Mouse (Mus musculus) granulocyte monocyte progenitor cell, adult 5-6 weeks (primary cell): ENCODE data around the gene Enthd1. TPM values are rescaled to one million over a fixed set of nuclear protein-coding genes. Genes with fewer than 3 reads are reported as not detected.
A peak's percentile ranks its signal among the peaks of the same experiment; 100 is the strongest.

Experiments used
- ATAC-seq: replicated peaks from 2 replicates; pipeline ENCODE4 v1.8.0; 2016; ENCODE audit warnings: mild to moderate bottlenecking, moderate TSS enrichment, inconsistent platforms; ENCODE audit not compliant: poor library complexity, severe bottlenecking
- total RNA-seq, 2 experiments: library from RNA; stranded (forward) in 1 of 2; stranded (reverse) in 1 of 2; fragments of 200-712, 200-1000 nt in 1 of 2; fragments of >200 nt in 1 of 2; fragmentation: Nextera tagmentation in 1 of 2; gene quantifications; 2 replicates each; pipeline ENCODE4 v1.2.3; 2014 to 2017

Gene Enthd1
- total RNA-seq, 2 experiments from 2014 or later: not detected

DNA sequence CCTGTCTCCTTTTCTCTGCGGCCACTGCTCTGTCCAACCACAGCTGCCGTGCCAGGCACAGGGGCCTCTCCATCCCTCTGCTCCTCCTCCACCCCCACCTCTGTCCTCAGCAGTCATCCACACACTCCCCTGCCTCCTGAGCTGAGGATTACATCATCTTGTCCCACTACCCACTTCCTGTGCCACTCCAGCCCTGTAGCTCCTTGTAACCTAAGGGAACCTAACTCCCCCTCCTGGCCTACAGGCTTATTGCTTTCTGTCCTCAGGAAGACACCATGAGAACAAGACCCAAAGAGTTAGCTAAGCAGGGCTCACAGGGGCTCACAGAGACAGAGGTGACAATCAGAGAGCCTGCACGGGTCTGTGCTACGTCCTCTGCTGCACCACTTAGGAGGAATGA lies 73.5 kb downstream of the Enthd1 start:
- ATAC-seq: peak; percentile 74

DNA sequence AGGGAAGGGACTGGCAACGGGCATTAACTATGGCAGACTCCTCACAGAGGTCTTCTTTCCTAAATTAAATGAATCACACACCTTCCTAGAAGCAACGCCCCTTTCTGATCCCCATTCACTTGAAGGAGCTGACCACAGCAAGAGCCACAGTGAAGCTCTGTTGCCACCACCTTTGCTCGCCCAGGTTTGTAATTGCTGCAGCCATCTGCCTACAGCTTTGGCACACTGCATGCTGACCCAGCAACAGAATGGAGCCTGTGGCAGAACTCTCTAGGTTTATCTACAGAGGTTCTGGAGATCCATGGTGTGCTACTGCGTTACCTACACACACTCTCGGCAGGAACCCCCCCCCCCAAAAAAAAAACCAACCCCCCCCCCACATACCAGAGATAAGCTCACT lies 74.8 kb downstream of the Enthd1 start:
- ATAC-seq: no peak

DNA sequence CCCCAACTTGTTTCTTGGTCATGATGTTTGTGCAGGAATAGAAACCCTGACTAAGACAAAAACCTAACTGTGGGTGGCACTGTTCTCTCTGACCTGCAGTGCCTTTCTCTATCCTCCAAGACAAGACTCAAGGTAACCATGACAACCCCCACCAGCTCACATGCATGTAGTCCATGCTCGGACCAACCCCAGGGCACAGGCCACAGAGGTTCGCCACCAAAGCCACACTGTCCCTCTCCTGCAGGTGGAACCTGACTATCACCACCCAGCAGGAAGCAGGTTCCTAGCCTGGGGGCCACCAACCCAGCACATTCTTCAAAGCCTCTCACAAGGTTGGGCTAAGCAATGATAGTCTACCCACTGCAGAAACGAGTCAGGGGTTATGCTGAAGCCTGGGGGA lies 76.3 kb downstream of the Enthd1 start:
- ATAC-seq: no peak

DNA sequence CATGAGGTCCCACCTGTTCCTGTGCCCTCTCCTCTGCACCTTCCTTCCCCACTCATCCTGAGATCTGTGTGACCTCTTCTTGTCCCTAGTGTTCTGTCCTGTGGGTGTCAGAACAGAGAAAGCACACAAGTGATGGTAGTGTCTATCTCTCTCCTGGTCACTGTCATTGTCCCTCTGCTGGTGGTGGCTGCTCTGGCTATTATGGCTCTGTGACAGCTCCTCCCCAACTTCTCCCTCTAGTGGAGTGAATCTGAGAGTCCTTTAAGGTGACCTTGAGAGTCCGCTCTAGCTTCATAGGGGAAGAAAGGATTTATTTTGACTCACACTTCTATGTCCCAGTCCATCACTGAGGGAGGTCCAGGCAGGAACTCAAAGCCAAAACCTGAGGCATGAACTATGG lies 79.4 kb downstream of the Enthd1 start:
- ATAC-seq: no peak

DNA sequence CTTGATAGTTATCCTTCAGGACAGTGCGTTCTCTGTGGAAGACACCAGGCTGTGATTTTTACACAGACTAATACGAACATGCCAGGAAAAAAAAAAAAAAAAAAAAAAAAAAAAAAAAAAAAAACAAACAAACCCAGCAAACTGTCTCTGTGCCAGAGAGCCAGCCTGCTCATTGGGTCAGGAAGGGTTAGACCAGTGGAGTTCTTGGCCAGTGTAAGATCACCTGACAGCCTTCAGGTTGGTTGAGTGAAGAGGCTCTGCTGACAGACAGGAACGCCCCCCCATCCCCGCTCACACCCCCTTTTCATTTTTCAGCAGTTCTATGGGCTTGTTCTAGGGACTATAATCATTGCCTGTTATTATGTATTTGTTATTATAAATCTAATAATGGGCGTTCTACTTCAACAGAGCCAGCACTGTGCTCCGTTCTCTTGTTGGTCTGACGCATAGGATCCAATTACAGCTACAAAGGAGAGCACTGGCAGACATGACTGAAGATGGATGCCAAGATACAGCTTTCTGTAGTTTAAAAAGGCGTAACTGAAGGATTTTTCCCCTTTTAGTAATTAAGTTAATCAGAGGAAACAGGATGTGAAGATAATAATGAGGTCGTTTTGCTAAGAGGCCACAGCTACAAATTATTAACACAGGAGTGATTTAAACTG lies 81.8 kb downstream of the Enthd1 start:
- ATAC-seq: no peak

DNA sequence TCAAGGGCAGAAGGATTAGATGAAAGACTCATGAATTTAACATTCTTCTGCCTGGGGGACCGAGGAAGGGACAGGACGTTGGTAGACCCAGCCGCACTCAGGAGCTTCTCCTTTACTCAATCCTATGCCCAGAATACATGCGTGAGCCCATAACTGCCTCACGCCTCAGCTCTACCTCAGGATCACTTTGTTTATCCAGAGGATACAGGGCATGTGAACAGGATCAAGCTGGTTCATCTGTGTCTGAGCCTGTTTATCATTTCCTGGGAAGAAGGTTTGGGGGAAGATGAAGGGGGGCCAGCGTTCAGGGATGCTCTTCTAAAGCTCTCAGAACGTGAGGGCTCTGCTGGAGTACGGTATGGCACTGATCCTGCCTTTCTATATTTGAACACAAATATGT lies 82.6 kb downstream of the Enthd1 start:
- ATAC-seq: no peak

GRCm38 (mm10) chr15:80474429-80475002 lies 90.4 kb downstream of the Enthd1 start:
- no peak for ATAC-seq

GRCm38 (mm10) chr15:80467876-80468275 lies 97.1 kb downstream of the Enthd1 start:
- no peak for ATAC-seq

DNA sequence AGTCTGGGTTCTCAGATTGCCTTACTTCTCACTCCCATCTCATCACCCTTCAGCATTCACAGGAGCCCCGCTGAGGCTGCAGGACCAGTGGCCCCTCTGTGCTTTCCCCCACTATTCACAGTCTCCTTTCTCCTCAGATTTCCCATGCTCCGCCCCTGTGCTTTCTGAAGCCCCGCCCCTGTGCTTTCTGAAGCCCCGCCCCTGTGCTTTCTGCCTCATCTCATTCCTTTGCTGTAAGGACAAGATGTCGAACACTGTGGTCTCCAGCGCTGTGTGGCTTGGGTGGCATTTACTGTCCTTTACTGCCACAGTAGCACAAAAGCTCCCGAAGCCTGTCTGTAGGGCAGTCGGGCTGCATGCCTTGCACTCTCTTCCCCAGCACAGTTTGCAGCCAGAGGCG lies 102.8 kb downstream of the Enthd1 start:
- ATAC-seq: peak; percentile 45; the same call in 1 of the 2 replicates

- ATAC-seq: no peak
Measured at GRCm38 (mm10) chr15:80461446-80461845, 103.5 kb downstream of the Enthd1 start.

DNA sequence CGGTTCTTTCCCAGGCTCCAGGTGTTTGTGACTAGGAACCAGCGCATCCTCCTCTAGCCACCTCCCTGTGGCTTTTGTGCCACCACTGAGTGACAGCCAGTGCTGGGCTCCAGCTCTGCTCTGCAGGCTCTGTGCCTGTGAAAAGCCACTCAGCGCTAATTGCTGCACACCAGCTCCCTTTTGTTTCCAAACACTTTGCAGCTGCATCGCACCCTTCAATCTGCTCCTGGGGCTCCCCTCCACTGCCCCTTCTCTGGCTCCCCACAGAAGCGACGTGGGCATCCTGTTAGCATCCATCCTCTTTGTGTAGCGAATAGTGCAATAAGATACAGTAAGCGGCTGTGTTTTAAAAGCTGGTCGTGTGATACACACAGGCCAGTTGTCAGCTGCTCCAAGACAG lies 104.9 kb downstream of the Enthd1 start:
- ATAC-seq: no peak

DNA sequence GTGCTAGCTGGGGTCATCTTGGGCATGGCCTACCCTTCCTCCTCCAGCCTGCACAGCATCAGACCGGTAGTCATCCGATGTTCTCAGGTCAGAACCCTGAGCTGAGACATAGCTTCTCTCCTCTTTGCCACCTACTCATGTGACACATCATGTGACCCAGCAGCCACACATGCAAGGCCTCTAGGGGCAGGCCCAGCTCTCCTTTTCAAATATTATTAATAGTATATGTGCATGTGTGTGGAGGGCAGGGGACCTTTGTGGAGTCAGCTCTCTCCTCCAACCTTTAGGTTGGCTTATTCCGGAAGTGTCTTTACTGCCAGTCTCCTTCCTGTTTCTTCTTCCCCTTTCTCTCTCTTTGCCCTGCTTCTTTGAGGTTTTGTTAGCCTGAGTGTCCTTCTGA lies 107.0 kb downstream of the Enthd1 start:
- peak; percentile 80 for ATAC-seq

DNA sequence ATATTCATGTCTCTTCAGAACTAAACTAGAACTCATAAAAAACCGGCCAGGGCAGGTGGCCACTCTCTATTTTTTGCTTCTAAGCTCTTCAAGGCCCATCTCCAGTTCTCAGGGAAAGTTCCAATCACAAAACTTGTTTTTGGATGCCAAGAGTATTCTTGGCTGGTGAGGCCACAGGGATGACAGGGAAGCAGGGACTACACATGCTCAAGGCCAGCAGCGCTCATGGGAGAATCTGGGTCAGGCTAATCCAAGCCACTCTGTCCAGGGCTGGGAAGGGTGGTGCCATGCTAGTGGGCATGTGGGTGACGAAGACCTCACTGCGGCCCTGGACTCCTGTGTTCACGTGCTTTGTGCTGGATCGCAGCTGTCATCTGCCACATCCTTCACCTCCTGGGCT lies 110.5 kb downstream of the Enthd1 start:
- no peak for ATAC-seq

GRCm38 (mm10) chr15:80452425-80452824 lies 112.5 kb downstream of the Enthd1 start:
- ATAC-seq: no peak

DNA sequence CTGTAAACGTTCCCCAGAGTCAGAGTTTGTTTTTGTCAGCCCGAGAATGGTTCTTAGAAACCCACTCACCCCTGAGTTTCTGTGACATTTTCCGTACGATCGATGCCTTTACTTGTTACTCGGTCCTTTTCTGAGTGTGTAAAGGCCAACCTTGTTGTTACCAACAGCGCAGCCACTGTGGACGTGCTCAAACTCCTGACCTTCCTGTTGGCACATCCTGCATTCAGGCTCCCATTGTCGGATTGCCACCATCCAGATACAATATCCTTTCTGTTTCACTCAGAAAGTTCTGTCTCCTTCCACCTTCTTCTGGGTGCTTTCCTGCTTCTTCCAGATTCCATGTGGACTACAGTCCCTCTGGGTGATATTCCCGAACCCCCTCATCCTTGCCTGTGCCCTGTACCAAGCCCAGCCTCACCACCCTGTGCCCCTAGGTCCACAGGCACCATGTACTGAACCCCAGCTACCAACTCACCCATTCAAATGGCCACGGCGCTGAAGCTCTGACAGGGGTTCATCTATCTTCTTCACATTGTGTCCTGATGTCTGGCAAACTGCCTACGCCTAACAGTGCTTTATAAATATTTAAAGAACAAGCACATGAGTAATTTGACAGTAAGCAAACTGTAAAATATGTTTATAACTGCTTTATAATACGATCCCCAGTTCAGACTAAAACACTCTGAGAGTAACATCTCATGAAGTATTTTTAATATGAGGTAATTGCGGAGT lies 118.8 kb downstream of the Enthd1 start:
- no peak for ATAC-seq

- ATAC-seq: no peak
Measured at GRCm38 (mm10) chr15:80440195-80440594, 124.8 kb downstream of the Enthd1 start.

DNA sequence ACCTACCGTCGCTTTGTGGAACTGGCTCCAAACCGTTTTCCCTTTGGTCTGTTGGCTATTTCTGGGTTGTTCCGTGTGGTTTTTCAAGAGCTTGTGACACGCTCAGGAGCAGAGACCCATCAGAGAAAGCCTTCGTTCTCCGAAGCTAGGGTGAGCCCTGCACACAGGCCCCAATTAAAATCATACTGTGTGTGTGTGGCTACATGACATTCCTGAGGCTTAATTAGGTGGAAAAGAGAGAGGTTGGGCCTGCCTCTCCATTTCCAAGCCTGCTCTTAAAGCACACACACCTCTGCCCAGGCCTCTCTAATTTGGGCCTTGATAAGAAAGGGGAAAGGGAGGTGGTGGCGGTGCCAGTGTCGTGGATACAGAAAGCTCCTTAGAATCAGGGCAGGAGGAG lies 126.5 kb downstream of the Enthd1 start:
- no peak for ATAC-seq

DNA sequence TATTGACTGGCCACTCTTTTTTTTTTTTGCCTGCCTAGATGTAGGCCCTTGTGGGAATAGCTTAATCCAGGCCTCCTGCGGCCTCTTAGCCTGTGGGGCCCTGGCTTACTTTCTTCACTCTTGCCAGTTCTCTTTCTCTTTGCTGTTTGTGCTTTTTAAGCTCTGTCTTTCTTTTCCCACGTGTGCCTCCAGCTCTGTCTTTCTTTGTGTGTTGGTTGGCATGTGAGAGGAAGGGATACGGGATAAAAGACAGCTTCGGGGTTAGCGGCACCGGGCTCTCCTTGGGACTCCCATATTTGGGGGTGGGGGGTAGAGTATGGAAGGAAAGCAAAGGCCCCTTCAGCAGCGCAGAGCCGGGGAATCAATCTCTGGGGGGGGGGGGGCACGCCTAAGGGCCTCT lies 127.0 kb downstream of the Enthd1 start:
- no peak for ATAC-seq

GRCm38 (mm10) chr15:80436961-80437360 lies 128.0 kb downstream of the Enthd1 start:
- no peak for ATAC-seq

GRCm38 (mm10) chr15:80430324-80430723 lies 134.6 kb downstream of the Enthd1 start:
- ATAC-seq: no peak

DNA sequence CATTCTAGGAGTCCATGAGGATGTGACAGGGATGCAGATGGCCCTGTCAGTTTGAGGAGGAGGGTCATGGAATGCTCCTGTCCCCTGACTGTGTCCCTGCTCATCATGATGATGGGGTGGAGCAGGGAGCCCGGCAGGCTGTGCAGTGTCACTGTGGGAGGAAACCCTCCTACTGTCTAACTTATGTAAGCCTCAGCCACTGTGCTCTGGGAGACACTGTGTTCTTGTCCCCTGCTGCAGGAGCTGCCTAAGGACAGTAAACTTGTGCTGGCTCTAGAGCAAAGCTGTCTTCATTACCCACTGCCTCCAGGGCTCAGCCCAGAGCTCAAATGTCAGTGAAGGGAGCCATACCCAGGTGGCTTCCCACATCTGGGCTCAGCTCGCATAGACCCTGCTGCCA lies 146.8 kb downstream of the Enthd1 start:
- no peak for ATAC-seq

DNA sequence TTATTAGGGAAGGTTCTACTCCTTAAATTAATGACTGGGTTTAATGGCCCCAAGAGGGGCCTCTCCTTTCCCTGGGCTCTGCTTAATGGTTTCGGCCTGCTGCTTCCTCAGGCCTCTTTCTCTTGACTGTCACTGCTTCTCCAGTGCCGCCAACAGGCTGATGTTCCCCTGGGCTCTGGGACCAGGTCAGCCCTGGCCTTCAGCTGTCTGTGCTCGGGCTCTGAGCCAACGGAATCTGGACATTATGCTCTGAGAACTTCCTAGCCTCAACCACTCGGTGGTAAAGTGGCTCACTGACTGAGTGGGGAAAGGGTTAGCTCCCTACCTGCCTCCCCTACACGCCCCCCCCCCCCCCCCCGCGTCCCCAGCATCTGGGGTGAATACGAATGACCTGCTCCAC lies 147.9 kb downstream of the Enthd1 start:
- ATAC-seq: no peak
